Mouse (Mus musculus) C2C12 (cell line): ENCODE measurements around the gene Zfp14.

ENCODE experiments used
- CEBPB ChIP-seq: IDR thresholded peaks from one replicate; pipeline ENCODE4 v1.6.1; 2011; ENCODE audit warnings: low read depth, mild to moderate bottlenecking, control low read depth, moderate library complexity
- CTCF ChIP-seq: IDR thresholded peaks from one replicate; pipeline ENCODE4 v1.5.1; 2011; ENCODE audit not compliant: control insufficient read depth, insufficient read depth, insufficient read length
- MAX ChIP-seq: IDR thresholded peaks from one replicate; pipeline ENCODE4 v1.6.1; 2011; ENCODE audit warnings: mild to moderate bottlenecking, control low read depth
- USF1 ChIP-seq: IDR thresholded peaks from one replicate; pipeline ENCODE4 v1.6.1; 2011; ENCODE audit warnings: low read depth, mild to moderate bottlenecking, control low read depth, moderate library complexity

- TF ChIP-seq MAX = no peak
- no peak for TF ChIP-seq CTCF
- no peak for TF ChIP-seq USF1
- no peak for TF ChIP-seq CEBPB
Measured at GRCm38 (mm10) chr7:30093918-30094415, 42.8 kb upstream of the Zfp14 start.
